Mouse (Mus musculus) ES-Bruce4 (cell line): ENCODE measurements at regions not wholly inside any gene's neighbourhood (a gene's known extent, or its start where the extent isn't known, plus 50 kb on each side); places are given as distances from the start of the nearest gene placed in this dataset.

ENCODE experiments used
- CTCF ChIP-seq: IDR thresholded peaks from one replicate; pipeline ENCODE4 v1.8.1; 2011; ENCODE audit warnings: low read depth, low read length
- EP300 ChIP-seq: IDR thresholded peaks from 2 replicates; pipeline ENCODE4 v1.6.1; 2011; ENCODE audit warnings: low read depth, low read length; ENCODE audit not compliant: insufficient read depth
- POLR2A ChIP-seq: IDR thresholded peaks from one replicate; pipeline ENCODE4 v1.8.1; 2011; ENCODE audit warnings: low read length; ENCODE audit not compliant: insufficient read depth

DNA sequence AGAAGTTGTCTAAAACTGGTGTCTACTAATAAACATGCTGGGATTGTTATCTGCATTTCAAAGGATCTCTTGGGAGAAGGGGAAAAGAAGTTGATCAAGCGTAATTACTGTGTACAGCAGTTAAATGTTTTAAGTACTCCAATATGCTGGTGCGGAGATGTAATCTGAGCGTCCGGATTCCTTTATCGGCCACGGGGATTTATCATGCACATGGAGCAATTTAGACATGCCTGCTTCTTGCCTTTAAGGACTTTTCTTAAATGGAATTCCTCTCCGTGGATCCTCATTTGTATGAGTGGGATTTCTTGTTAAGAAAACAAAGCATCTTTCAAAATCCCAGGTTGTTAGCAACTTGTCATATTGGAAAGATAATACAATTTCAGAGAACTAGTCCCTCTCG is 2468.0 kb upstream of the 5930422O12Rik start:
- TF ChIP-seq CTCF (no peak), EP300 (no peak), POLR2A (no peak)
